Mouse (Mus musculus) cerebellum, adult 2 months (tissue): ENCODE results near the gene Hoxd13.

Source experiments
- CTCF ChIP-seq: fragments of 200-500 bp; IDR thresholded peaks from 2 replicates; pipeline ENCODE4 v1.5.1; 2011; ENCODE audit warnings: low read depth, mild to moderate bottlenecking, control low read depth, low read length, moderate library complexity, borderline replicate concordance; ENCODE audit not compliant: insufficient read depth
- POLR2A ChIP-seq: fragments of 200-500 bp; IDR thresholded peaks from 2 replicates; pipeline ENCODE4 v1.6.1; 2011; ENCODE audit warnings: low read length, control low read depth, borderline replicate concordance; ENCODE audit not compliant: insufficient read depth

GRCm38 (mm10) chr2:74689574-74690337 is 21.6 kb downstream of the Hoxd13 start:
- TF ChIP-seq POLR2A = no peak
- TF ChIP-seq CTCF = no peak
